Mouse (Mus musculus): ENCODE data around the gene St8sia1.
"Not testable (repeated sequence)": the region's sequence is repeated elsewhere in the genome, so short reads cannot be mapped to it uniquely, and the experiment has no call there.

Gene St8sia1

DNA sequence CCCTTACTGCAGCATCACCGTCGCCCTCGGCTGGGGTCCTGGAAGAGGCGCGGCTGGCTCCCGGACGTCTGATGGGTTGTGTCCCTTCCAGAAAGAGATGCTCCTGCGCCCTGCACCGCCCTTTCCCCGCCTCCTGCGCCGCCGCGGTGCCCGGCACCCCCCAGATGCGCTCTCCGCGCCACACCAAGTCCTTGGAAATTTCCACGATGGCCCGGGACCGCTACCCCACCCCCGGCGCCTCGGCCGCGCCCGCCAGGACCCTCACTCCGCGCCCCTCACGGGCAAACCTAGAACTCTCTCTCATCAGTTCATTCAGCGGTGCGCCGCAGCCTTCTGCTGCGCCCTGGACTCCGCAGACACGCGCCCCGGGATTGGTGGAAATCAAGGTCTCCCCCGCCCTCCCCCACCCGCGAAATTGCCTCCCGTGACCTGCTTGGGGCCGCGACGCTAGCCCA lies at the start of gene St8sia1:
St8sia1 (minus strand) TSS at position 377 of the 455 bp plus-strand sequence.
- in situ Hi-C loops (cut with MboI, MseI) = loop anchor here (5.0 to 10.0 kb wide), 4 partner anchors 47 to 189 kb away; no protein-coding TSS in a partner anchor

GRCm38 (mm10) chr6:143012513-143013215 lies 48.4 kb upstream of the St8sia1 start:
- in situ Hi-C loops (cut with MboI, MseI) = no loop called here

GRCm38 (mm10) chr6:143008865-143009264 lies 44.6 kb upstream of the St8sia1 start:
- in situ Hi-C loops (cut with MboI, MseI) = no loop called here

DNA sequence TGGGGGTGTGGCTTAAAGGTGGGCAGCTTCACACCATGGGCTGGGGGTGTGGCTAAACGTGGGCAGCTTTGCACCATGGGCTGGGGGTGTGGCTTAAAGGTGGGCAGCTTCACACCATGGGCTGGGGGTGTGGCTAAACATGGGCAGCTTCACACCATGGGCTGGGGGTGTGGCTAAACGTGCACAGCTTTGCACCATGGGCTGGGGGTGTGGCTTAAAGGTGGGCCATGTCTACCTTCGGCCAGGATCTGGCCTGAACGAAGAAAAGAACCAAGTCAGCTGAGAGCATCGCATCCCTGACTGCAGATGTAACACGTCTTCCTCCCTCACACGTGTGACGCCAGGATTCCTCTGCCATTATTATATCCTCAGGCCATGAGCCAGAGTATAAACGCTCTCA lies 41.0 kb upstream of the St8sia1 start:
- in situ Hi-C loops (cut with MboI, MseI) = not testable (repeated sequence)

- in situ Hi-C loops (cut with MboI, MseI) = no loop called here
Measured at GRCm38 (mm10) chr6:143004801-143005200, 40.5 kb upstream of the St8sia1 start.

- in situ Hi-C loops (cut with MboI, MseI) = loop anchor here in 1 of 2 experiments (25.0 kb wide), 1 partner anchor 1511 kb away; no protein-coding TSS in a partner anchor
Measured at GRCm38 (mm10) chr6:142998221-142998999, 34.2 kb upstream of the St8sia1 start.

DNA sequence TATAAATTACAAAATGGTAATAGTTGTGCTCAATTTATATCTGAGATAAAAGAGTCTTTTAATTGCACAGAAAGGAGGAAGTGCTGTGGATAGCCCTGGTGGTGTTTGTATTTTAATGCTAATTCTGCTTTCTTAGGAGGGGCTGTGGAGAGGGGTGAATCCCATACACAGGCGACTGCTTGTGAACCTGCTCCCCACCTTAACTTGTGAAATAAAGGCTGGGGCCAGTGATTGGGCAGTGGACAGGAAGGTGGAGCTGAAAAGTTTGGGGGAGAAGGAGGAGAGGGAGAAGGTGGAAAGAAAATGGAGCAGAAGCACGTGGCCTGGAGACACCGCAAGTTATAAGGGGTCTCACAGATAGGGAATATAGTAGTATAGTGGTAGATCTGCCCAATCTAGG lies 32.6 kb upstream of the St8sia1 start:
- in situ Hi-C loops (cut with MboI, MseI) = loop anchor here in 1 of 2 experiments (25.0 kb wide), 1 partner anchor 1510 kb away; no protein-coding TSS in a partner anchor

- in situ Hi-C loops (cut with MboI, MseI) = loop anchor here in 1 of 2 experiments (25.0 kb wide), 1 partner anchor 1508 kb away; no protein-coding TSS in a partner anchor
Measured at GRCm38 (mm10) chr6:142995567-142995966, 31.3 kb upstream of the St8sia1 start.

- in situ Hi-C loops (cut with MboI, MseI) = loop anchor here in 1 of 2 experiments (25.0 kb wide), 1 partner anchor 1508 kb away; no protein-coding TSS in a partner anchor
Measured at GRCm38 (mm10) chr6:142994821-142995220, 30.6 kb upstream of the St8sia1 start.

DNA sequence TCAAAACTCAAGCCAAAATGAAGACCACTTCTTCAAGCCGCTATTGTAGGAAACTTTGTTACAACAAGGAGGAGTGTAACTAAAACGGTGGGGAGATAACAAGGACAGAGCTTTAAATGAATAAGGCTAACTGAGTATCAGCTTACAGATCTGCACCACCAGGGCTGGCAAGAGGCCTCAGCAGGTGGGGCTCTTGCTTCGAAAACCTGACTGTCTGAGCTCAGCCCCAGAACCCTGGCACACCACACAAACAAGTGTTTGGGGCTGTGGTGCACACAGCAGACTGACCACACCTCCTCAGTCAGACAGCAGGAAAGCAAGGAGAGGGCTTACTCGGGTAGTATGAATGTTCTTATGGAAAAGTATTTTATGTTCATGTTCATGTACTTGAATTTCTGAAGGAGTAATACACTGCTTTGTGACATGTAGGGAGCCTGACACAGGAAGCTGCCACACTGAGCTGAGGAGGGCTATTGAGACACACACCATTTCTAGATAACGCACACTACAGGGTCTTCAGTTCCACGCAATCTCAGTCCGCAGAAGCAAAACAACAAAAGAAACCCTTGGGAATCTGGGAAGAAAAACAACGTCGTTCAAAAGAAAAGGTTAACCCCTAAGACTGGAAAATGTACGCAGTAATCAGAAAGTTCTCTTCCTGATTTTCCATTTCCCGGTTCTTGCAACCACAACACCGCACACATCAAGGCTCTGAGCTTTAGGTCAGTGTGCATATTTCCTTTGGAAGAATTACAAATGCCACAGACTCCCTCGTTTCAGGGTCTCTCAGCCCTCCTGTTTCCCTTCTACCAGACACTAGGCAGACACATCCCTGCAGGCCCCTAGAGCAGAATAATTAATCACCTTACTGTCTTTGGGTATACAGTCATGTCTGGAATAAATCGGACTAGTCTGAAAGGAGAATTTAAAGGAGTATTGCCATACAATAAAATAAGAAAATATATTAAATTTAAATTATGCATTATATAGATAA lies 29.8 kb upstream of the St8sia1 start:
- in situ Hi-C loops (cut with MboI, MseI) = loop anchor here in 1 of 2 experiments (25.0 kb wide), 1 partner anchor 1507 kb away; no protein-coding TSS in a partner anchor

- in situ Hi-C loops (cut with MboI, MseI) = loop anchor here in 1 of 2 experiments (25.0 kb wide), 1 partner anchor 1506 kb away; no protein-coding TSS in a partner anchor
Measured at GRCm38 (mm10) chr6:142992971-142993370, 28.7 kb upstream of the St8sia1 start.

GRCm38 (mm10) chr6:142992099-142992498 lies 27.8 kb upstream of the St8sia1 start:
- in situ Hi-C loops (cut with MboI, MseI) = loop anchor here in 1 of 2 experiments (25.0 kb wide), 1 partner anchor 1505 kb away; no protein-coding TSS in a partner anchor

DNA sequence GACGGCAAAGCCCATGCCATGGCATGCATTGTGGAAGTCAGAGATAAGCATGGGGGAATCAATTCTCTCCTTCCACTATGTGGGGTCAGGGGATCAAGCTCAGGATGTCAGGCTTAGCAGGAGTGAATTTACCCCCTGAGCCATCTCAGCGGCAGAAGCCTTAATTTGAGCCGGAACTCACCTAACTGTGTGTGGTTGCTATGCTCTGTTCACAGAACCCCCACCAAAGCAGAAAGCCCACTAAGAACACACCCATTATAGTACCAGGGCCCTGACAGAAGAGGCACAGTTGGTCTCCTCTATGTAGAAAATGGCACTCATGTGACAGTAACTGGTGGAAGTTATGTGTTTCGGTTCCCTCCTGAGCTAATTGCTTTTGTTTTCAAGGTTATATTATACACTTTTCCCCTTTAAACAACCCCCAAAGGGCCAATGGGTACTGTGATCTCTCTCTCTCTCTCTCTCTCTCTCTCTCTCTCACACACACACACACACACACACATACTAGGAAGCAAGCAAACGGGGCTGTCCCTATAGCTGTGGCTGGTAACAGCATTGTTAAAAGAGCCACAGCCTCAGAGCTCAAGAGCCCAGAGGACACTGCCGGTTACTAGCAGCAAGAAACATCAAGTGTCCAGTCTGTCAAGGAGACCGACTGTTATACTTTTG lies 27.3 kb upstream of the St8sia1 start:
- in situ Hi-C loops (cut with MboI, MseI) = loop anchor here in 1 of 2 experiments (25.0 kb wide), 1 partner anchor 1504 kb away; no protein-coding TSS in a partner anchor

DNA sequence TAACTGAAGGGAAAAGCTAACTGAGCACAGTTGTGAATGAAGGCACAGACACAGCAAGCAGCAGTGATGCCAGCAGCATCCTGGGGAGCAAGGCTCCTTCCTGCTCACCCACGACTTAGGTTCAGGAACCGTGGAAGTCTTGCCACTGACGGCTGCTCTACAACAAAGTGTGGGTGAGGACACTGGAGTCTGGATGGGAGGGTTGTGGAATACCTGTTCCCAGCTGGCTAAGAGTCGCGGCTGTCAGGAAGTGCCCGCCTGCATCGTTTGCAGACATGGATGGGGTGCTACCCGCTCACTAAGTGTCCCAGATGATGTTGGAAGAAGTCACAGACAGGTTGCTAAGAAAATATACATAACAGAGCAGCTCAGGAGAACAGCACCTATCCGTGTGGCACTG lies 26.3 kb upstream of the St8sia1 start:
- in situ Hi-C loops (cut with MboI, MseI) = loop anchor here in 1 of 2 experiments (25.0 kb wide), 1 partner anchor 1503 kb away; no protein-coding TSS in a partner anchor

- in situ Hi-C loops (cut with MboI, MseI) = loop anchor here (10.0 to 25.0 kb wide), 2 partner anchors 1045 to 1502 kb away; no protein-coding TSS in a partner anchor
Measured at GRCm38 (mm10) chr6:142989495-142989894, 25.2 kb upstream of the St8sia1 start.

- in situ Hi-C loops (cut with MboI, MseI) = loop anchor here (10.0 to 25.0 kb wide), 2 partner anchors 1046 to 1501 kb away; no protein-coding TSS in a partner anchor
Measured at GRCm38 (mm10) chr6:142988753-142989152, 24.5 kb upstream of the St8sia1 start.

- in situ Hi-C loops (cut with MboI, MseI) = loop anchor here (10.0 to 25.0 kb wide), 2 partner anchors 1047 to 1501 kb away; no protein-coding TSS in a partner anchor
Measured at GRCm38 (mm10) chr6:142988231-142988630, 24.0 kb upstream of the St8sia1 start.

- in situ Hi-C loops (cut with MboI, MseI) = loop anchor here (10.0 to 25.0 kb wide), 2 partner anchors 1047 to 1500 kb away; no protein-coding TSS in a partner anchor
Measured at GRCm38 (mm10) chr6:142987616-142988015, 23.4 kb upstream of the St8sia1 start.

GRCm38 (mm10) chr6:142986706-142987105 lies 22.5 kb upstream of the St8sia1 start:
- in situ Hi-C loops (cut with MboI, MseI) = loop anchor here (10.0 to 25.0 kb wide), 2 partner anchors 1048 to 1499 kb away; no protein-coding TSS in a partner anchor

All from T-helper 17 cell (primary cell).